Mouse (Mus musculus) gastrocnemius, postnatal 36 days (tissue): ENCODE data around the gene Galnt17. TPM values are rescaled to one million over a fixed set of nuclear protein-coding genes. Genes with fewer than 3 reads are reported as not detected.
A peak's percentile ranks its signal among the peaks of the same experiment; 100 is the strongest.

Experiments
- DNase-seq, 2 experiments: peaks; one replicate each; pipeline ENCODE4 v3.0.0; 2022
- intact Hi-C: fragments of 180-260 bp; cut with DNase I; formaldehyde crosslinking; loops from one replicate; pipeline ENCODE4 v1.15.1; 2025
- total RNA-seq, 2 experiments: library from RNA; stranded (reverse); gene quantifications; 2 replicates each; pipeline ENCODE4 v1.2.3; 2021

Galnt17 gene
- total RNA-seq, 2 experiments from 2014 or later, result 4.8 to 5.3 TPM

GRCm38 (mm10) chr5:130950894-130951400, 357.4 kb downstream of the Galnt17 start:
- intact Hi-C loops, result no loop called here
- DNase-seq, result no peak

GRCm38 (mm10) chr5:130950421-130950820, 357.9 kb downstream of the Galnt17 start:
- no peak for DNase-seq
- intact Hi-C loops, result no loop called here

GRCm38 (mm10) chr5:130949710-130950109, 358.6 kb downstream of the Galnt17 start:
- no peak for DNase-seq
- intact Hi-C loops, result no loop called here

- DNase-seq, result peak; percentile 29 to 60
- intact Hi-C loops, result no loop called here
Measured at GRCm38 (mm10) chr5:130938911-130939608, 369.2 kb downstream of the Galnt17 start.

GRCm38 (mm10) chr5:130938274-130938741, 370.0 kb downstream of the Galnt17 start:
- intact Hi-C loops, result no loop called here
- DNase-seq, result no peak

- intact Hi-C loops, result no loop called here
Measured at GRCm38 (mm10) chr5:130930999-130931398, 377.3 kb downstream of the Galnt17 start.

GRCm38 (mm10) chr5:130927794-130928149, 380.5 kb downstream of the Galnt17 start:
- DNase-seq, result no peak
- intact Hi-C loops, result no loop called here

More at GRCm38 (mm10) chr5:130930999-130931398, 377.3 kb downstream of the Galnt17 start:
- DNase-seq, result no peak

GRCm38 (mm10) chr5:130927138-130927793, 381.0 kb downstream of the Galnt17 start:
- intact Hi-C loops, result no loop called here
- no peak for DNase-seq

- no peak for DNase-seq
- intact Hi-C loops, result no loop called here
Measured at GRCm38 (mm10) chr5:130925681-130926080, 382.6 kb downstream of the Galnt17 start.

GRCm38 (mm10) chr5:130924245-130924827, 384.0 kb downstream of the Galnt17 start:
- no peak for DNase-seq
- intact Hi-C loops, result no loop called here

- intact Hi-C loops, result no loop called here
- DNase-seq, result no peak
Measured at GRCm38 (mm10) chr5:130919969-130920368, 388.3 kb downstream of the Galnt17 start.

- no peak for DNase-seq
Measured at GRCm38 (mm10) chr5:130914606-130915005, 393.7 kb downstream of the Galnt17 start.

GRCm38 (mm10) chr5:130911551-130911950, 396.7 kb downstream of the Galnt17 start:
- intact Hi-C loops, result no loop called here

More at GRCm38 (mm10) chr5:130914606-130915005, 393.7 kb downstream of the Galnt17 start:
- intact Hi-C loops, result no loop called here

GRCm38 (mm10) chr5:130901736-130902135, 406.6 kb downstream of the Galnt17 start:
- intact Hi-C loops, result no loop called here
- DNase-seq, result no peak

More at GRCm38 (mm10) chr5:130911551-130911950, 396.7 kb downstream of the Galnt17 start:
- no peak for DNase-seq

- intact Hi-C loops, result no loop called here
Measured at GRCm38 (mm10) chr5:130895991-130896390, 412.3 kb downstream of the Galnt17 start.

GRCm38 (mm10) chr5:130891735-130892134, 416.6 kb downstream of the Galnt17 start:
- no peak for DNase-seq
- intact Hi-C loops, result no loop called here

More at GRCm38 (mm10) chr5:130895991-130896390, 412.3 kb downstream of the Galnt17 start:
- DNase-seq, result no peak

- DNase-seq, result no peak
- intact Hi-C loops, result no loop called here
Measured at GRCm38 (mm10) chr5:130880331-130880730, 428.0 kb downstream of the Galnt17 start.

GRCm38 (mm10) chr5:130875391-130875790, 432.9 kb downstream of the Galnt17 start:
- intact Hi-C loops, result no loop called here
- no peak for DNase-seq

- no peak for DNase-seq
- intact Hi-C loops, result no loop called here
Measured at GRCm38 (mm10) chr5:130871086-130871485, 437.2 kb downstream of the Galnt17 start.

- no peak for DNase-seq
- intact Hi-C loops, result no loop called here
Measured at GRCm38 (mm10) chr5:130869869-130870268, 438.4 kb downstream of the Galnt17 start.

- DNase-seq, result peak in 1 of 2 experiments; percentile 25
- intact Hi-C loops, result loop anchor here (2.0 to 5.0 kb wide), 2 partner anchors 145 to 566 kb away; no protein-coding TSS in a partner anchor
Measured at GRCm38 (mm10) chr5:130862302-130862701, 446.0 kb downstream of the Galnt17 start.
